Mouse (Mus musculus): Measurements from ENCODE around the gene Dnah2. TPM values are rescaled to one million over a fixed set of nuclear protein-coding genes. Genes with fewer than 3 reads are reported as not detected.

Gene Dnah2
- total RNA-seq, 4 experiments from 2014 or later = 3.1 to 6.3 (median 5.0) TPM

GRCm38 (mm10) chr11:69419813-69420553 lies 128.9 kb downstream of the Dnah2 start:
- peak in 1 of 2 experiments; percentile 29 for DNase-seq (ENCODE audit: low spot score in 2 of 2)

GRCm38 (mm10) chr11:69419443-69419812 lies 129.5 kb downstream of the Dnah2 start:
- no peak for DNase-seq (ENCODE audit: low spot score in 2 of 2)

- peak; percentile 92 to 95 for DNase-seq (ENCODE audit: low spot score in 2 of 2)
These were observed 130.1 kb downstream of the Dnah2 start for GRCm38 (mm10) chr11:69418481-69419442.

GRCm38 (mm10) chr11:69417449-69418384 lies 131.2 kb downstream of the Dnah2 start:
- DNase-seq (ENCODE audit: low spot score in 2 of 2) = peak; percentile 83 to 89

GRCm38 (mm10) chr11:69416921-69417448 lies 131.9 kb downstream of the Dnah2 start:
- DNase-seq (ENCODE audit: low spot score in 2 of 2) = no peak

- no peak for DNase-seq (ENCODE audit: low spot score in 2 of 2)
These were observed 132.4 kb downstream of the Dnah2 start for GRCm38 (mm10) chr11:69416509-69416908.

GRCm38 (mm10) chr11:69415668-69416451 lies 133.1 kb downstream of the Dnah2 start:
- peak in 1 of 2 experiments; percentile 35 for DNase-seq (ENCODE audit: low spot score in 2 of 2)

GRCm38 (mm10) chr11:69415327-69415667 lies 133.6 kb downstream of the Dnah2 start:
- DNase-seq (ENCODE audit: low spot score in 2 of 2) = peak in 1 of 2 experiments; percentile 47

- DNase-seq (ENCODE audit: low spot score in 2 of 2) = no peak
These were observed 134.2 kb downstream of the Dnah2 start for GRCm38 (mm10) chr11:69414421-69415326.

- DNase-seq (ENCODE audit: low spot score in 2 of 2) = peak; percentile 64 to 66
These were observed 135.4 kb downstream of the Dnah2 start, which contains the start of gene Kdm6b for GRCm38 (mm10) chr11:69413221-69414181. Gene Kdm6b, minus strand, starts transcription at chr11:69413675.

- no peak for DNase-seq (ENCODE audit: low spot score in 2 of 2)
These were observed 136.4 kb downstream of the Dnah2 start for GRCm38 (mm10) chr11:69412548-69412947.

- peak; percentile 54 for DNase-seq (ENCODE audit: low spot score in 2 of 2)
These were observed 137.2 kb downstream of the Dnah2 start for GRCm38 (mm10) chr11:69411538-69412203.

GRCm38 (mm10) chr11:69411073-69411535 lies 137.8 kb downstream of the Dnah2 start:
- DNase-seq (ENCODE audit: low spot score in 2 of 2) = peak; percentile 90 to 92

GRCm38 (mm10) chr11:69410310-69411072 lies 138.4 kb downstream of the Dnah2 start:
- peak; percentile 61 to 66 for DNase-seq (ENCODE audit: low spot score in 2 of 2)

- no peak for DNase-seq (ENCODE audit: low spot score in 2 of 2)
These were observed 138.9 kb downstream of the Dnah2 start for GRCm38 (mm10) chr11:69410045-69410309.

- DNase-seq (ENCODE audit: low spot score in 2 of 2) = peak; percentile 63 to 66
These were observed 139.4 kb downstream of the Dnah2 start for GRCm38 (mm10) chr11:69409378-69410044.

Data from layer of hippocampus, adult 8-10 months (tissue).